Comparison of ENCODE assay signal across 9 mouse cellular contexts in genomic region chr12:87198792-87199191, GRCm38 (mm10). TPM values are rescaled to one million over a fixed set of nuclear protein-coding genes. Genes with fewer than 3 reads are reported as not detected.
DNase-seq lines count a peak whose midpoint lies in the region; ATAC-seq and TF ChIP-seq lines count a peak whose summit lies in the region.
"Had no signal": no experiment of that assay in that cellular context is flagged by ENCODE, and none has a peak within 500 bp of the region (broad histone marks: within the 10 kb centered on the region; RNA-seq: fewer than 3 reads in every experiment).

No protein-coding gene starts in this region.

- intact Hi-C loops in gastrocnemius, adult 2 months (cut with DNase I): no loop called here

- peaks cover 4% of the 10 kb centered on the region; the same call in 1 of the 2 replicates for H3K4me1 ChIP-seq in testis, adult 2 months (ENCODE audit: control insufficient read depth, insufficient read depth, low read length)
- H3K4me1 ChIP-seq in limb, embryonic 15.5 days: peaks cover 9% of the 10 kb centered on the region; the same call in 1 of the 2 replicates

- peaks cover 2% of the 10 kb centered on the region for H3K36me3 ChIP-seq in testis, adult 2 months (ENCODE audit: control insufficient read depth, insufficient read depth, low read length)
- no peaks in the 10 kb centered on the region for H3K36me3 ChIP-seq in limb, embryonic 15.5 days

- H3K27me3 ChIP-seq in testis, adult 2 months (ENCODE audit: control insufficient read depth, insufficient read depth, low read length): no peaks in the 10 kb centered on the region
- H3K27me3 ChIP-seq in limb, embryonic 15.5 days: no peaks in the 10 kb centered on the region

- peak overlapping the region; percentile 86; the same call in 1 of the 2 replicates for H3K27ac ChIP-seq in gastrocnemius, adult 2 months
- H3K27ac ChIP-seq in testis, adult 2 months (ENCODE audit: control insufficient read depth, insufficient read depth, low read depth, low read length): no peak overlapping the region
- H3K27ac ChIP-seq in limb, embryonic 15.5 days: no peak overlapping the region

- no peak for TF ChIP-seq POLR2A in testis, adult 2 months (IDR thresholded peaks at IDR 0.05; ENCODE audit: control insufficient read depth, low read depth, low read length)

- no peak for ATAC-seq in limb, embryonic 15.5 days (ENCODE audit: insufficient number of reproducible peaks, low FRiP score, low TSS enrichment, low read depth)

- peak overlapping the region; percentile 98 for H3K4me3 ChIP-seq in gastrocnemius, adult 2 months
- H3K4me3 ChIP-seq in testis, adult 2 months (ENCODE audit: control insufficient read depth, low read depth, low read length): peak overlapping the region; percentile 82
- H3K4me3 ChIP-seq in limb, embryonic 15.5 days: peak overlapping the region; percentile 84

- no peak overlapping the region for H3K9ac ChIP-seq in limb, embryonic 15.5 days

- TF ChIP-seq CTCF in gastrocnemius, adult 2 months (IDR thresholded peaks at IDR 0.05): no peak
- TF ChIP-seq CTCF in testis, adult 2 months (IDR thresholded peaks at IDR 0.05; ENCODE audit: control insufficient read depth, insufficient read depth, insufficient replicate concordance, low read depth, low read length): no peak

- no peak for DNase-seq in gastrocnemius, adult 2 months
- DNase-seq in gastrocnemius, postnatal 4 days (ENCODE audit: low spot score in 2 of 2): no peak
- no peak for DNase-seq in testis, postnatal 10 days (ENCODE audit: low spot score)
- no peak for DNase-seq in thymus, postnatal 14 days
- no peak for DNase-seq in frontal cortex, postnatal 25 days (ENCODE audit: low spot score in 2 of 2)
- no peak for DNase-seq in spleen, adult 12 weeks (ENCODE audit: low spot score)

- 51% methylated on average over 6 of the region's 6 CpGs for WGBS in limb, embryonic 15.5 days

- no peaks in the 10 kb centered on the region for H3K9me3 ChIP-seq in limb, embryonic 15.5 days

- H3K4me2 ChIP-seq in limb, embryonic 15.5 days: peak overlapping the region; percentile 85

RNA-seq across cellular contexts. Expression of gene Samd15, which starts 0.7 kb away (rescaled TPM):
- not detected for total RNA-seq in gastrocnemius, adult 2 months (2021)
- total RNA-seq in gastrocnemius, postnatal 4 days (2021): under 1 TPM; 0.36 to 0.86 TPM
- 20.3 and 27.1 TPM in 2 replicates for polyA plus RNA-seq in testis, adult 2 months (2012; rRNA removed)
- polyA plus RNA-seq in limb, embryonic 15.5 days (2015; fragmentation: Nextera tagmentation; extraction: Ambion mirVana): 0.70 and 1.9 TPM in 2 replicates

RNA-seq across cellular contexts. Expression of gene Tmed8, which starts 1.5 kb away (rescaled TPM):
- total RNA-seq in gastrocnemius, adult 2 months (2021): 1 to 10 TPM; 1.6 to 2.2 TPM
- 1 to 10 TPM; 3.8 to 4.6 TPM for total RNA-seq in gastrocnemius, postnatal 4 days (2021)
- polyA plus RNA-seq in testis, adult 2 months (2012; rRNA removed): 2.9 and 3.3 TPM in 2 replicates
- polyA plus RNA-seq in limb, embryonic 15.5 days (2015; fragmentation: Nextera tagmentation; extraction: Ambion mirVana): 1.8 and 2.4 TPM in 2 replicates

RNA-seq across cellular contexts. Expression of gene Noxred1, which starts 39.7 kb away (rescaled TPM):
- 1 to 10 TPM in 1 of 2 experiments, under 1 TPM in 1; 0.26 to 1.1 TPM for total RNA-seq in gastrocnemius, adult 2 months (2021)
- under 1 TPM in 1 of 2 experiments, not detected in 1; 0.22 TPM for total RNA-seq in gastrocnemius, postnatal 4 days (2021)
- polyA plus RNA-seq in testis, adult 2 months (2012; rRNA removed): 68.5 and 75.4 TPM in 2 replicates
- polyA plus RNA-seq in limb, embryonic 15.5 days (2015; fragmentation: Nextera tagmentation; extraction: Ambion mirVana): 0.46 and 0.78 TPM in 2 replicates
- total RNA-seq: common myeloid progenitor, adult 5-6 weeks had no signal

RNA-seq across cellular contexts. Expression of gene Pomt2, which starts 51.0 kb away (rescaled TPM):
- total RNA-seq in gastrocnemius, adult 2 months (2021): 1 to 10 TPM; 6.2 to 6.3 TPM
- total RNA-seq in gastrocnemius, postnatal 4 days (2021): 10 to 100 TPM; 12.3 to 14.6 TPM
- polyA plus RNA-seq in testis, adult 2 months (2012; rRNA removed): 66.1 and 69.6 TPM in 2 replicates
- polyA plus RNA-seq in limb, embryonic 15.5 days (2015; fragmentation: Nextera tagmentation; extraction: Ambion mirVana): 14.7 and 15.9 TPM in 2 replicates

RNA-seq across cellular contexts. Expression of gene Gstz1, which starts 51.8 kb away (rescaled TPM):
- total RNA-seq in gastrocnemius, adult 2 months (2021): 10 to 100 TPM; 33.1 to 40.2 TPM
- 10 to 100 TPM; 52.4 to 56.7 TPM for total RNA-seq in gastrocnemius, postnatal 4 days (2021)
- polyA plus RNA-seq in testis, adult 2 months (2012; rRNA removed): 76.4 and 81.4 TPM in 2 replicates
- polyA plus RNA-seq in limb, embryonic 15.5 days (2015; fragmentation: Nextera tagmentation; extraction: Ambion mirVana): 30.5 and 33.1 TPM in 2 replicates
